Mouse (Mus musculus) heart, postnatal 4 days (tissue): Measurements from ENCODE around the gene Snx19. TPM values are rescaled to one million over a fixed set of nuclear protein-coding genes. Genes with fewer than 3 reads are reported as not detected.

Experiments
- DNase-seq: peaks from one replicate; pipeline ENCODE4 v3.0.0; 2021
- total RNA-seq, 2 experiments: library from RNA; stranded (reverse); gene quantifications; 2 replicates each; pipeline ENCODE4 v1.2.3; 2021

The Snx19 gene
- total RNA-seq, 2 experiments from 2014 or later: 27.4 to 29.7 TPM

DNA sequence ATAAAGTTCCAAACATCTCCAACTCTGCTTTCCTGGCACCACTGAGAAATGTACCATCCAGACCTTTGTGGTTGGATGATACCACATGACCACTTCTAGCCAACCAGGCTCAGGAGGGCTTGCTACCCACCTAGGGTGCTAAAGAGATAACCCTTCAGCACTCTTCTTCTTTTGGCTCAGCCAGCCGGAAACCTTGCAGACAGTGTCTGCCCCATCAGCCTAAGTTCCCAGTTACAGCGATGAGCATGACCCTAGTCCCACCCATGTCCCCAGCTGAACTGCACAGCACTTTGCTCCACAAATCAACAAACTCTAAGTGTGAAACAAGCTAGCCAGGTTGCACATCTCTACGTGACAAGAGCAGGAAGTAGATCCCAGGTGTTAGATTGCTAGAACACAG is 57.3 kb downstream of the Snx19 start:
- DNase-seq: no peak

GRCm38 (mm10) chr9:30485161-30485560 is 58.3 kb downstream of the Snx19 start:
- no peak for DNase-seq

- DNase-seq: no peak
These were observed 61.5 kb downstream of the Snx19 start for GRCm38 (mm10) chr9:30488384-30488783.

DNA sequence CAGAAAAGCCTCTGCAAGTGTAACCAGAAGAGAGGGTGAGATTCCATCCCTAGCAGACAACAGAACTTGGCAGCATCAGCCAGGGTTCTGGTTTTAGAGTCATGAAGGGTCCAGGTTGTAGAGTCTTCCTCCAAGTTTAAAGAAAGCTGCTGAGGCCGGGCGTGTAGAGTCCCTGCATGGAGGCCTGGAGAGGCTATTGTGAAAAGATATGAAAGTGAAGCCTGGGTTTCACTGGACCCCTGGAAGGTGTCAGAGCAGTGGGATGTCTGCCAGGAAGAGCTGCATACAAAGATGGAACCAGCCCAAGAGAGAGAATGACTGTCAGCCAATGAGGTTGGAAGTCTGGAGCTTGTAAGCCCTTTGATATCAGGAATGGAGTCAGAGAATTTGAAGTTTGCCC is 67.5 kb downstream of the Snx19 start:
- no peak for DNase-seq

- DNase-seq: no peak
These were observed 82.1 kb downstream of the Snx19 start for GRCm38 (mm10) chr9:30508966-30509365.

DNA sequence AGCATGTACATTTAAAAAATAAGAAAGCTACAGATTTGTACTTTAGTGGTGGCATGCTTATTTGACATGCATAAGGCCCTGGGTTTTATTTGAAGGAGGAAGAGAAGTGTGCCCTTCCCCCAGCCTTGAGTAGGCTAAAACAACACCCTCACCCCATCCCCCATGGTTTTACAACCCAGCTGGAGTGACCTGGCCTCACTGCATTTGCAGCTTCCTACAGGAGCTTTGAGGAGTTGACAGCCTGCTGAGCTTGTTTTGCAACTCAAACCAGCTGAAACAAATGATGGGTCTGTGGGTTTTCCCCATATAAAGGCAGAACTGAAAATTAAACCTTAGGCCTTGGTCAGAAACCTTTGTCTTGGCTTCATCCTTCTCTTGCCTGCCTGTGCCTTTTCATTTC is 89.0 kb downstream of the Snx19 start:
- no peak for DNase-seq
